Mouse (Mus musculus): ENCODE results near the gene Stk10. TPM values are rescaled to one million over a fixed set of nuclear protein-coding genes. Genes with fewer than 3 reads are reported as not detected.

Stk10 gene
- polyA plus RNA-seq, 1 experiment from 2014 or later: 2.2 TPM

DNA sequence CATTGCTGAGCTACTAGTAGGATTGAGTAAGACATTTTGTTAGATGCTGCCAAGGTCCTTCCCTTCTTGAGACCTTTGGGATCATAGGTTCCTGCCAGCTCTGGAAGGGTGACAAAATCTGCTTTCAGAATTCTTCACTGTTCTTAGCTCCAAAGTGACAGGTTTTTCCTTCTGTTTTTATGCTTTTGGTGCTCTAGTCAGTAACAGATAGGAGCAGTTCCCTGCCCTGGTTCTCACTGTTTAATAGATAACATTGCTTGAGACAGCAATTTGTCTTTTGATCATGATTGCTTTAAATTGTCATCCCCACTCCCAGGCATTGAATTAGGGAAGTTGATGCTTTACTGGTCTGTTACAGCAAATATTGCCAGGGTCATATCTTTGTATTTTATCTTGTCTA is 39.8 kb upstream of the Stk10 start:
- ATAC-seq (ENCODE audit: insufficient number of reproducible peaks, insufficient read depth, low FRiP score, low read depth): no peak

DNA sequence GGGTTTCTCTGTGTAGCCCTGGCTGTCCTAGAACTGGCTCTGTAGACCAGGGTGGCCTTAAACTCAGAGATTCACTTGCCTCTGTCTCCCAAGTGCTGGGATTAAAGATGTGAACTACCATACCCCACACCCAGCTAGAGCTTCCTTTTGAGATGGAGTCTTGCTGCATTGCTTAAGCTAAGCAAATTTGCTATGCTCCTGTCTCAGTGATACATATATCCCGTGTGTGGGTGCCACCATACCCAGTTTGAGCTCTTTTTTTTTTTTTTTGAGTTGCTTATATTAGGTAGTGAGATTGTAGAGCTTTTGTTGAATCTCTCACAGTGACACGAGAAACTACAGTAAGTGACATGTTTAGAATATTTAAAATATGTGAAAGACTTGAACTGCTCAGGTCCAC is 37.8 kb upstream of the Stk10 start:
- Histone ChIP-seq H3K4me1 (ENCODE audit: control insufficient read depth in 2 of 2, insufficient read depth in 2 of 2, low read length in 2 of 2) (peaks cover 0 to 7% of the 10 kb centered on the region in 2 experiments; a peak in 2 of 4 replicates), H3K27ac (replicated peaks in 1 of 2; ENCODE audit: control insufficient read depth in 1 of 2, insufficient read depth in 1 of 2, low read depth in 2 of 2, low read length in 2 of 2) (no peak overlapping the region), H3K27me3 (ENCODE audit: control insufficient read depth, insufficient read depth, low read length) (no peaks in the 10 kb centered on the region), H3K4me2 (ENCODE audit: low read length) (no peak overlapping the region), H3K4me3 (ENCODE audit: control insufficient read depth in 1 of 2, insufficient read depth in 1 of 2, low read depth in 1 of 2, low read length in 2 of 2) (no peak overlapping the region), H3K9me3 (ENCODE audit: control insufficient read depth, low read length) (no peaks in the 10 kb centered on the region), H3K9ac (ENCODE audit: low read length) (no peak overlapping the region), H3K36me3 (ENCODE audit: control insufficient read depth, insufficient read depth, low read length) (peaks cover 13% of the 10 kb centered on the region)
- 84% methylated on average over 2 of the region's 2 CpGs for WGBS
- no peak for ATAC-seq (ENCODE audit: insufficient number of reproducible peaks, insufficient read depth, low FRiP score, low read depth)

More for the DNA sequence above, 39.8 kb upstream of the Stk10 start:
- no peak overlapping the region for H3K9ac ChIP-seq (ENCODE audit: low read length)
- no peak overlapping the region for H3K4me2 ChIP-seq (ENCODE audit: low read length)
- no peaks in the 10 kb centered on the region for H3K9me3 ChIP-seq (ENCODE audit: control insufficient read depth, low read length)
- H3K36me3 ChIP-seq (ENCODE audit: control insufficient read depth, insufficient read depth, low read length): no peaks in the 10 kb centered on the region
- H3K27ac ChIP-seq (replicated peaks in 1 of 2; ENCODE audit: control insufficient read depth in 1 of 2, insufficient read depth in 1 of 2, low read depth in 2 of 2, low read length in 2 of 2): no peak overlapping the region
- H3K4me1 ChIP-seq (ENCODE audit: control insufficient read depth in 2 of 2, insufficient read depth in 2 of 2, low read length in 2 of 2): peaks cover 2 to 24% of the 10 kb centered on the region in 2 experiments
- H3K4me3 ChIP-seq (ENCODE audit: control insufficient read depth in 1 of 2, insufficient read depth in 1 of 2, low read depth in 1 of 2, low read length in 2 of 2): no peak overlapping the region
- no peaks in the 10 kb centered on the region for H3K27me3 ChIP-seq (ENCODE audit: control insufficient read depth, insufficient read depth, low read length)

DNA sequence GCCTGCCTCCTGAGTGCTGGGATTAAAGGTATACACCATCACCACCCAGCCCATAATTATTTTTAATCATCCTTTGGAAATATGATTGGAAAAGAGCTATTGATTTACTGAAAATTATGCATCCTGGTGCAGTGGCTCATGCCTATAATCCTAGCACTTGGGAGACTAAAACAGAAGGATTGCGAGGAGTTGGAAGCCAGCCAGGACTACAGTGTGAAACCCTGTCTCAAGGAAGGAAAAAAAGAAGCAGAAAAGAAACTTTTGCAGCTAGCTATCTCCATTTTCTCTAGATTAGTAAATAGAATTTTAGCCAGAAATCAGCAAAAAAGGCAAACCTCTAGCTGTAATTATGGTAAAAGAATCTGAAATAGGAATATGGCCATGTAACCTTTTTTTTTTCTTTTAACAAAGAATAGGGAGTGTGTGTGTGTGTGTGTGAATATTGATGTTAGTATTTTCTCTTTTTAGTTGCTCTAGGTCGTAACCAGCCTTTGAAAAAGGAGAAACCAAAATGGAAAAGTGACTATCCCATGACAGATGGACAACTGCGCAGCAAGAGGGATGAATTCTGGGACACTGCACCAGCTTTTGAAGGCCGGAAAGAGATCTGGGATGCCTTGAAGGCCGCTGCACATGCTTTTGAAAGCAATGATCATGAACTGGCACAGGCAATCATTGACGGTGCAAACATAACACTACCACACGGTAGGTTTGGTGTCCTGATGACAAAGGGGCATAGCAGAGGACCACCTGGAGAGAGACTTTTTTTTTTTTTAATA is 34.2 kb upstream of the Stk10 start:
- Histone ChIP-seq H3K27ac (replicated peaks in 1 of 2; ENCODE audit: control insufficient read depth in 1 of 2, insufficient read depth in 1 of 2, low read depth in 2 of 2, low read length in 2 of 2) (no peak overlapping the region), H3K9ac (ENCODE audit: low read length) (no peak overlapping the region), H3K4me3 (ENCODE audit: control insufficient read depth in 1 of 2, insufficient read depth in 1 of 2, low read depth in 1 of 2, low read length in 2 of 2) (no peak overlapping the region), H3K36me3 (ENCODE audit: control insufficient read depth, insufficient read depth, low read length) (peaks cover 23% of the 10 kb centered on the region), H3K4me2 (ENCODE audit: low read length) (no peak overlapping the region), H3K9me3 (ENCODE audit: control insufficient read depth, low read length) (no peaks in the 10 kb centered on the region), H3K27me3 (ENCODE audit: control insufficient read depth, insufficient read depth, low read length) (no peaks in the 10 kb centered on the region), H3K4me1 (ENCODE audit: control insufficient read depth in 2 of 2, insufficient read depth in 2 of 2, low read length in 2 of 2) (no peaks in the 10 kb centered on the region; a peak in 1 of 4 replicates)
- no peak for ATAC-seq (ENCODE audit: insufficient number of reproducible peaks, insufficient read depth, low FRiP score, low read depth)
- WGBS: 83% methylated on average over 7 of the region's 7 CpGs

DNA sequence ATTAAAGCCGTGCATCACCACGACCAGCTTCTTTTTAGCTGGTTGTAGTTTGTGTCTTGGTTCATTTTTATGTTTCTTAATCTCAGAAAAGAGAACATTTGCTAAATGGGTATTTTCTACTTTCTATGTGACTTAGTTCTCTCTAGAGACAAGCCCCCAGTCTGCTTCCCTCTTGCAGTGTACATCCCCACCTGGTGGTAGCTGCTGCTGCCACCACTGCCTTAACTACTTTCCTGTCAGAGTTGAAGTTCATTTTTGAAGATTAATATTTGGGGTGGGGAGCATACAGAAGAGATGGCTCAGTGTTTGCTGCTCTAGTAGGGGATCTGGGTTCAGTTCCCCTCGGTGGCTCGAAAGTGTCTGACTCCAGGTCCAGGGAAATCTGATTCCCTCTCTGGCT is 33.2 kb upstream of the Stk10 start:
- no peak overlapping the region for H3K4me3 ChIP-seq (ENCODE audit: control insufficient read depth in 1 of 2, insufficient read depth in 1 of 2, low read depth in 1 of 2, low read length in 2 of 2)
- peaks cover 23% of the 10 kb centered on the region for H3K36me3 ChIP-seq (ENCODE audit: control insufficient read depth, insufficient read depth, low read length)
- no peak overlapping the region for H3K4me2 ChIP-seq (ENCODE audit: low read length)
- WGBS: 92% methylated on average over 4 of the region's 4 CpGs
- H3K27ac ChIP-seq (replicated peaks in 1 of 2; ENCODE audit: control insufficient read depth in 1 of 2, insufficient read depth in 1 of 2, low read depth in 2 of 2, low read length in 2 of 2): no peak overlapping the region
- H3K9ac ChIP-seq (ENCODE audit: low read length): no peak overlapping the region
- peaks cover 0 to under 1% of the 10 kb centered on the region in 2 experiments; a peak in 1 of 4 replicates for H3K4me1 ChIP-seq (ENCODE audit: control insufficient read depth in 2 of 2, insufficient read depth in 2 of 2, low read length in 2 of 2)
- H3K27me3 ChIP-seq (ENCODE audit: control insufficient read depth, insufficient read depth, low read length): no peaks in the 10 kb centered on the region
- ATAC-seq (ENCODE audit: insufficient number of reproducible peaks, insufficient read depth, low FRiP score, low read depth): no peak
- H3K9me3 ChIP-seq (ENCODE audit: control insufficient read depth, low read length): no peaks in the 10 kb centered on the region

DNA sequence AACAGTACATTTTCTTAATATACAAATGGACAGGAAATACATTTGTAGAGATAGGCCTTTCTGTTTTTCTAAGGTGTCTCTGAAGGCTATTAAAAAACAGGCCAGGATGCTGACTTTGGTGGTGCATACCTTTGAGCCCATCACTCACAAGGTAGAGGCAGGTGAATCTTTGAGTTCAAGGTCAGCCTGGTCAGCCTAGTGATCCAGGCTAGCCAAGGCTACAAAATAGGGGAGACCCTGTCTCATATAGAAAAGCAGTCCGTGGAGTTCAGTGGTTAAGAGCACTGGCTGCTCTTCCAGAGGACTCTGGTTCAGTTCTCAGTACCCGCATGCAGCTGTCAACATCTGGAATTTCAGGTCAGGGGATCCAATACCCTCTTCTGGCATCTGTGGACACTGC is 29.4 kb upstream of the Stk10 start:
- WGBS: 88% methylated on average over 2 of the region's 2 CpGs
- Histone ChIP-seq H3K27ac (replicated peaks in 1 of 2; ENCODE audit: control insufficient read depth in 1 of 2, insufficient read depth in 1 of 2, low read depth in 2 of 2, low read length in 2 of 2) (no peak overlapping the region), H3K27me3 (ENCODE audit: control insufficient read depth, insufficient read depth, low read length) (no peaks in the 10 kb centered on the region), H3K9ac (ENCODE audit: low read length) (no peak overlapping the region), H3K36me3 (ENCODE audit: control insufficient read depth, insufficient read depth, low read length) (peaks cover 23% of the 10 kb centered on the region), H3K4me2 (ENCODE audit: low read length) (no peak overlapping the region), H3K4me1 (ENCODE audit: control insufficient read depth in 2 of 2, insufficient read depth in 2 of 2, low read length in 2 of 2) (peaks cover 0 to 5% of the 10 kb centered on the region in 2 experiments; a peak in 2 of 4 replicates), H3K4me3 (ENCODE audit: control insufficient read depth in 1 of 2, insufficient read depth in 1 of 2, low read depth in 1 of 2, low read length in 2 of 2) (no peak overlapping the region), H3K9me3 (ENCODE audit: control insufficient read depth, low read length) (no peaks in the 10 kb centered on the region)
- no peak for ATAC-seq (ENCODE audit: insufficient number of reproducible peaks, insufficient read depth, low FRiP score, low read depth)

DNA sequence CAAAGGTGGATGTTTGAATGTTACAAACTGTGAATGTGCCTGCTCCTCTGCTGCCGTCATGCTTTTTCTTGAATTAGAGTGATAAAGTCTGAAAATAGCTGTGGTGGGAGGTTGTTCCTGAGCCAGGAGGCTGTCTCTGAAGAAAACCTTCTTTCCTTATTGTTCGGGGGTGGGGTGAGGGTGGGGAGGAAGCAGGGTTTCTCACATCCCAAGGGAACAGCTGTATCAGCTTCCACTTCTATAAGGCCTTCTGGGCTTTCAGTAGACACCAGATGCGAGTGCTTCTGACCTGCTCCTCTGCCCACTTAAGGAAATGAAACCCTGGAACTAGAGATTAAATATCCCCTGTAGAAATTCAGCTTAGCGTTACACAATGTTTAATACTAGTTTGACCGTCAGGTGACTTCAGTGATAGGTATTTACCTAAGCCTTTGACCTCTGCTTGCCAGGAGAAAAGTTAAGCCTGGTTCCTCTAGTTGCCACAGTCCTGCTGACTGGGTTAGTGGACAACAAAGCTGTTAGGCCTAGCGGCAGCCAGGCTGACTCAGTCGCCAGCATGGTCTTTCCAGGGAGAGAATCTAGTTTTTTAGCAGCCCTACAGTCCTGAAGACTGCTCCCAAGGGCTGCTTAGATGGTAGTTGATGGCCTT is 27.9 kb upstream of the Stk10 start:
- Histone ChIP-seq H3K4me2 (ENCODE audit: low read length) (no peak overlapping the region), H3K36me3 (ENCODE audit: control insufficient read depth, insufficient read depth, low read length) (peaks cover 12% of the 10 kb centered on the region), H3K27ac (replicated peaks in 1 of 2; ENCODE audit: control insufficient read depth in 1 of 2, insufficient read depth in 1 of 2, low read depth in 2 of 2, low read length in 2 of 2) (peak overlapping the region in 1 of 2 experiments; percentile 19; a peak in 3 of 4 replicates), H3K9me3 (ENCODE audit: control insufficient read depth, low read length) (no peaks in the 10 kb centered on the region), H3K9ac (ENCODE audit: low read length) (no peak overlapping the region), H3K4me1 (ENCODE audit: control insufficient read depth in 2 of 2, insufficient read depth in 2 of 2, low read length in 2 of 2) (peaks cover 0 to 5% of the 10 kb centered on the region in 2 experiments; a peak in 1 of 4 replicates), H3K4me3 (ENCODE audit: control insufficient read depth in 1 of 2, insufficient read depth in 1 of 2, low read depth in 1 of 2, low read length in 2 of 2) (no peak overlapping the region), H3K27me3 (ENCODE audit: control insufficient read depth, insufficient read depth, low read length) (no peaks in the 10 kb centered on the region)
- no peak for ATAC-seq (ENCODE audit: insufficient number of reproducible peaks, insufficient read depth, low FRiP score, low read depth)
- 58% methylated on average over 7 of the region's 7 CpGs for WGBS

DNA sequence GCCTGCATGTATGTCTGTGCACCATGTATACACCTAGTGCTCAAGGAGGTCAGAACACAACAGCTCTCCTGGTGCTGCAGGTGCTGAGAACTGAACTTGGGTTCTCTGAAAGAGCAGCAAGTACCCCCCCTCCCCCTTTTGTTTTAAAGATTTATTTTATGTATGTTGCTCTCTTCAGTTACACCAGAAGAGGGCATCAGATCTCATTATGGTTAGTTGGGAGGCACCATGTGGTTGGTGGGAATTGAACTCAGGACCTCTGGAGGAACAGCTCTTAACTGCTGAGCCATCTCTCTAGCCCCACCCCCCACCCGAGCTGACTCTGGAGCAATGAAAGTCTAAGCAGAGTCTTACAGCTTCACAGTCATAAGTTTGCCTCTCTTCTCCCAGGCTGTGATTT is 22.2 kb upstream of the Stk10 start:
- H3K4me1 ChIP-seq (ENCODE audit: control insufficient read depth in 2 of 2, insufficient read depth in 2 of 2, low read length in 2 of 2): peaks cover 0 to 2% of the 10 kb centered on the region in 2 experiments; a peak in 1 of 4 replicates
- H3K36me3 ChIP-seq (ENCODE audit: control insufficient read depth, insufficient read depth, low read length): peaks cover 3% of the 10 kb centered on the region; the same call in 1 of the 2 replicates
- no peak for ATAC-seq (ENCODE audit: insufficient number of reproducible peaks, insufficient read depth, low FRiP score, low read depth)
- no peak overlapping the region for H3K4me3 ChIP-seq (ENCODE audit: control insufficient read depth in 1 of 2, insufficient read depth in 1 of 2, low read depth in 1 of 2, low read length in 2 of 2)
- H3K4me2 ChIP-seq (ENCODE audit: low read length): no peak overlapping the region
- H3K9me3 ChIP-seq (ENCODE audit: control insufficient read depth, low read length): no peaks in the 10 kb centered on the region
- no peak overlapping the region for H3K27ac ChIP-seq (replicated peaks in 1 of 2; ENCODE audit: control insufficient read depth in 1 of 2, insufficient read depth in 1 of 2, low read depth in 2 of 2, low read length in 2 of 2)
- H3K9ac ChIP-seq (ENCODE audit: low read length): no peak overlapping the region
- WGBS: 62% methylated on average over 1 of the region's 1 CpGs
- H3K27me3 ChIP-seq (ENCODE audit: control insufficient read depth, insufficient read depth, low read length): no peaks in the 10 kb centered on the region
